Mouse (Mus musculus) hindbrain, embryonic 13.5 days (tissue): ENCODE data around the gene Gm20388. TPM values are rescaled to one million over a fixed set of nuclear protein-coding genes. Genes with fewer than 3 reads are reported as not detected.

ENCODE experiments used
- ATAC-seq: fragments of 200-750 bp; cut with Nextera tagmentation; 2 replicates; pipeline ENCODE4 v1.8.0; 2017; ENCODE audit warnings: moderate TSS enrichment; ENCODE audit not compliant: low FRiP score
- H3K27ac ChIP-seq: fragments of 300-500 bp; sonication (generic); 2 replicates; pipeline ENCODE4 v1.5.1; 2015; ENCODE audit warnings: inconsistent platforms, mild to moderate bottlenecking, moderate library complexity
- H3K27me3 ChIP-seq: fragments of 300-500 bp; sonication (generic); 2 replicates; pipeline ENCODE4 v1.6.1; 2015; ENCODE audit warnings: mild to moderate bottlenecking, inconsistent platforms
- H3K36me3 ChIP-seq: fragments of 300-500 bp; sonication (generic); 2 replicates; pipeline ENCODE4 v1.6.1; 2015; ENCODE audit warnings: mild to moderate bottlenecking, inconsistent platforms
- H3K4me1 ChIP-seq: fragments of 300-500 bp; sonication (generic); replicated peaks from 2 replicates; pipeline ENCODE4 v1.6.1; 2015; ENCODE audit warnings: inconsistent platforms
- H3K4me2 ChIP-seq: fragments of 300-500 bp; sonication (generic); 2 replicates; pipeline ENCODE4 v1.6.1; 2015; ENCODE audit warnings: inconsistent platforms, mild to moderate bottlenecking, moderate library complexity
- H3K4me3 ChIP-seq: fragments of 300-500 bp; sonication (generic); 2 replicates; pipeline ENCODE4 v1.5.1; 2015; ENCODE audit warnings: mild to moderate bottlenecking, inconsistent platforms
- H3K9ac ChIP-seq: fragments of 300-500 bp; sonication (generic); 2 replicates; pipeline ENCODE4 v1.6.1; 2015; ENCODE audit warnings: mild to moderate bottlenecking, inconsistent platforms
- H3K9me3 ChIP-seq: fragments of 300-500 bp; sonication (generic); 2 replicates; pipeline ENCODE4 v1.6.1; 2016; ENCODE audit warnings: inconsistent platforms
- WGBS: fragments of 180-500 bp; shearing (Covaris S2); methylation state at CpG from one replicate; pipeline ENCODE4 v1.1.7; 2015; 5-methylcytosine and 5-hydroxymethylcytosine counted together
- polyA plus RNA-seq: library from polyadenylated mRNA; unstranded; fragments of >200 nt; fragmentation: Nextera tagmentation; extraction: Ambion mirVana; gene quantifications from 2 replicates; pipeline ENCODE4 v1.2.1, GENCODE M21; 2015

The Gm20388 gene
- polyA plus RNA-seq, 1 experiment from 2014 or later: 1.9 TPM

GRCm38 (mm10) chr8:121364646-121365045 lies 1454.0 kb downstream of the Gm20388 start:
- Histone ChIP-seq H3K36me3 (no peaks in the 10 kb centered on the region), H3K4me2 (no peak overlapping the region), H3K9me3 (no peaks in the 10 kb centered on the region), H3K4me3 (no peak overlapping the region), H3K27me3 (peaks cover 14% of the 10 kb centered on the region; the same call in 1 of the 2 replicates), H3K27ac (no peak overlapping the region), H3K9ac (no peak overlapping the region), H3K4me1 (peaks cover 12% of the 10 kb centered on the region)
- WGBS: 87% methylated on average over 6 of the region's 6 CpGs
- ATAC-seq: no peak

GRCm38 (mm10) chr8:121365150-121365549 lies 1454.5 kb downstream of the Gm20388 start:
- Histone ChIP-seq H3K4me2 (no peak overlapping the region), H3K9ac (no peak overlapping the region), H3K9me3 (no peaks in the 10 kb centered on the region), H3K4me1 (peaks cover 7% of the 10 kb centered on the region), H3K27ac (no peak overlapping the region), H3K4me3 (no peak overlapping the region), H3K36me3 (no peaks in the 10 kb centered on the region), H3K27me3 (peaks cover 18% of the 10 kb centered on the region; the same call in 1 of the 2 replicates)
- no peak for ATAC-seq
- 90% methylated on average over 3 of the region's 3 CpGs for WGBS

GRCm38 (mm10) chr8:121366655-121367054 lies 1456.0 kb downstream of the Gm20388 start:
- no peak overlapping the region for H3K4me3 ChIP-seq

GRCm38 (mm10) chr8:121368799-121369198 lies 1458.2 kb downstream of the Gm20388 start:
- H3K4me1 ChIP-seq: peaks cover 15% of the 10 kb centered on the region
- no peak overlapping the region for H3K9ac ChIP-seq
- WGBS: 58% methylated on average over 11 of the region's 11 CpGs
- 0 out of 2 replicates have a peak, but pooled peaks cover 14% of the 10 kb centered on the region for H3K27me3 ChIP-seq
- H3K4me2 ChIP-seq: no peak overlapping the region
- H3K36me3 ChIP-seq: no peaks in the 10 kb centered on the region
- H3K4me3 ChIP-seq: no peak overlapping the region
- no peaks in the 10 kb centered on the region for H3K9me3 ChIP-seq
- ATAC-seq: no peak
- no peak overlapping the region for H3K27ac ChIP-seq

More at GRCm38 (mm10) chr8:121366655-121367054, 1456.0 kb downstream of the Gm20388 start:
- 91% methylated on average over 12 of the region's 12 CpGs for WGBS
- H3K27me3 ChIP-seq: 0 out of 2 replicates have a peak, but pooled peaks cover 15% of the 10 kb centered on the region
- no peak overlapping the region for H3K9ac ChIP-seq
- peaks cover 4% of the 10 kb centered on the region; the same call in 1 of the 2 replicates for H3K4me1 ChIP-seq
- H3K36me3 ChIP-seq: no peaks in the 10 kb centered on the region
- no peak overlapping the region for H3K4me2 ChIP-seq
- no peak for ATAC-seq
- no peaks in the 10 kb centered on the region for H3K9me3 ChIP-seq
- no peak overlapping the region for H3K27ac ChIP-seq

- 86% methylated on average over 11 of the region's 11 CpGs for WGBS
- H3K4me2 ChIP-seq: no peak overlapping the region
- no peak for ATAC-seq
- peaks cover 15% of the 10 kb centered on the region for H3K4me1 ChIP-seq
- no peak overlapping the region for H3K27ac ChIP-seq
- no peaks in the 10 kb centered on the region for H3K36me3 ChIP-seq
- no peak overlapping the region for H3K4me3 ChIP-seq
- H3K27me3 ChIP-seq: 0 out of 2 replicates have a peak, but pooled peaks cover 10% of the 10 kb centered on the region
- H3K9me3 ChIP-seq: no peaks in the 10 kb centered on the region
- H3K9ac ChIP-seq: no peak overlapping the region
These were observed 1458.7 kb downstream of the Gm20388 start for GRCm38 (mm10) chr8:121369378-121369777.

- no peak overlapping the region for H3K4me3 ChIP-seq
- H3K9me3 ChIP-seq: no peaks in the 10 kb centered on the region
- 0 out of 2 replicates have a peak, but pooled peaks cover 6% of the 10 kb centered on the region for H3K27me3 ChIP-seq
- H3K4me2 ChIP-seq: no peak overlapping the region
- H3K36me3 ChIP-seq: no peaks in the 10 kb centered on the region
- H3K9ac ChIP-seq: no peak overlapping the region
- H3K27ac ChIP-seq: no peak overlapping the region
- peaks cover 21% of the 10 kb centered on the region for H3K4me1 ChIP-seq
- no peak for ATAC-seq
- 54% methylated on average over 9 of the region's 9 CpGs for WGBS
These were observed 1460.6 kb downstream of the Gm20388 start for GRCm38 (mm10) chr8:121371287-121371686.

- peaks cover 10% of the 10 kb centered on the region; the same call in 1 of the 2 replicates for H3K27me3 ChIP-seq
- no peak overlapping the region for H3K4me2 ChIP-seq
- no peak overlapping the region for H3K9ac ChIP-seq
- H3K4me1 ChIP-seq: peaks cover 21% of the 10 kb centered on the region
- H3K4me3 ChIP-seq: no peak overlapping the region
- no peaks in the 10 kb centered on the region for H3K36me3 ChIP-seq
- no peak for ATAC-seq
- no peaks in the 10 kb centered on the region for H3K9me3 ChIP-seq
- 76% methylated on average over 25 of the region's 25 CpGs for WGBS
- H3K27ac ChIP-seq: no peak overlapping the region
These were observed 1461.4 kb downstream of the Gm20388 start for GRCm38 (mm10) chr8:121371911-121372638.

GRCm38 (mm10) chr8:121372639-121372986 lies 1462.0 kb downstream of the Gm20388 start:
- no peaks in the 10 kb centered on the region for H3K36me3 ChIP-seq
- H3K9ac ChIP-seq: no peak overlapping the region
- no peaks in the 10 kb centered on the region for H3K9me3 ChIP-seq
- no peak for ATAC-seq
- no peak overlapping the region for H3K4me2 ChIP-seq
- WGBS: 70% methylated on average over 10 of the region's 10 CpGs
- peaks cover 25% of the 10 kb centered on the region for H3K4me1 ChIP-seq
- no peak overlapping the region for H3K4me3 ChIP-seq
- peaks cover 13% of the 10 kb centered on the region; the same call in 1 of the 2 replicates for H3K27me3 ChIP-seq
- H3K27ac ChIP-seq: no peak overlapping the region

- no peak overlapping the region for H3K9ac ChIP-seq
- peaks cover 13% of the 10 kb centered on the region; the same call in 1 of the 2 replicates for H3K27me3 ChIP-seq
- H3K27ac ChIP-seq: no peak overlapping the region
- ATAC-seq: no peak
- peaks cover 27% of the 10 kb centered on the region for H3K4me1 ChIP-seq
- H3K4me2 ChIP-seq: no peak overlapping the region
- no peaks in the 10 kb centered on the region for H3K36me3 ChIP-seq
- no peaks in the 10 kb centered on the region for H3K9me3 ChIP-seq
- 35% methylated on average over 9 of the region's 9 CpGs for WGBS
- H3K4me3 ChIP-seq: no peak overlapping the region
These were observed 1463.6 kb downstream of the Gm20388 start for GRCm38 (mm10) chr8:121374284-121374683.

GRCm38 (mm10) chr8:121374777-121375176 lies 1464.1 kb downstream of the Gm20388 start:
- H3K9ac ChIP-seq: no peak overlapping the region
- H3K36me3 ChIP-seq: no peaks in the 10 kb centered on the region
- WGBS: 7% methylated on average over 8 of the region's 8 CpGs
- ATAC-seq: no peak
- no peak overlapping the region for H3K27ac ChIP-seq
- H3K9me3 ChIP-seq: no peaks in the 10 kb centered on the region
- H3K4me2 ChIP-seq: no peak overlapping the region
- peaks cover 27% of the 10 kb centered on the region for H3K4me1 ChIP-seq
- H3K27me3 ChIP-seq: peaks cover 15% of the 10 kb centered on the region; the same call in 1 of the 2 replicates
- no peak overlapping the region for H3K4me3 ChIP-seq

- 73% methylated on average over 10 of the region's 10 CpGs for WGBS
- H3K36me3 ChIP-seq: no peaks in the 10 kb centered on the region
- no peak overlapping the region for H3K4me3 ChIP-seq
- H3K27me3 ChIP-seq: peaks cover 11% of the 10 kb centered on the region; the same call in 1 of the 2 replicates
- peaks cover 27% of the 10 kb centered on the region for H3K4me1 ChIP-seq
- no peak overlapping the region for H3K4me2 ChIP-seq
- no peak overlapping the region for H3K27ac ChIP-seq
- no peak for ATAC-seq
- H3K9me3 ChIP-seq: no peaks in the 10 kb centered on the region
- H3K9ac ChIP-seq: no peak overlapping the region
These were observed 1465.7 kb downstream of the Gm20388 start for GRCm38 (mm10) chr8:121376116-121376950.

- 23% methylated on average over 10 of the region's 10 CpGs for WGBS
These were observed 1467.0 kb downstream of the Gm20388 start for GRCm38 (mm10) chr8:121377680-121378079.

More at GRCm38 (mm10) chr8:121377680-121378079, 1467.0 kb downstream of the Gm20388 start:
- Histone ChIP-seq H3K4me3 (no peak overlapping the region), H3K9me3 (no peaks in the 10 kb centered on the region), H3K4me1 (peaks cover 19% of the 10 kb centered on the region), H3K9ac (no peak overlapping the region; the same call in 1 of the 2 replicates), H3K27ac (no peak overlapping the region), H3K4me2 (no peak overlapping the region; the same call in 1 of the 2 replicates), H3K27me3 (peaks cover 16% of the 10 kb centered on the region), H3K36me3 (no peaks in the 10 kb centered on the region)
- ATAC-seq: no peak
